Mouse (Mus musculus): ENCODE measurements around the gene Lrig2. TPM values are rescaled to one million over a fixed set of nuclear protein-coding genes. Genes with fewer than 3 reads are reported as not detected.

The Lrig2 gene
- polyA plus RNA-seq, 1 experiment from 2014 or later, result 25.7 TPM

GRCm38 (mm10) chr3:104446689-104447088, 65.0 kb downstream of the Lrig2 start:
- DNase-seq (ENCODE audit: low spot score) (no peak), ATAC-seq (replicated peaks; ENCODE audit: insufficient number of reproducible peaks, low FRiP score, low TSS enrichment, low read depth) (no peak)
- H3K27me3 ChIP-seq (ENCODE audit: control insufficient read depth, insufficient read depth, low read length), result no peaks in the 10 kb centered on the region
- H3K4me2 ChIP-seq (ENCODE audit: low read depth, low read length), result no peak overlapping the region
- no peak overlapping the region for H3K9ac ChIP-seq (replicated peaks; ENCODE audit: low read length)
- WGBS, result 78% methylated on average over 6 of the region's 6 CpGs
- H3K27ac ChIP-seq (replicated peaks; ENCODE audit: low read depth, low read length), result no peak overlapping the region
- no peaks in the 10 kb centered on the region for H3K36me3 ChIP-seq (replicated peaks; ENCODE audit: control insufficient read depth, insufficient read depth, low read depth, low read length)
- H3K4me1 ChIP-seq (ENCODE audit: control insufficient read depth, insufficient read depth, low read length), result no peaks in the 10 kb centered on the region
- no peak overlapping the region for H3K4me3 ChIP-seq (ENCODE audit: low read depth, low read length)
- H3K9me3 ChIP-seq (replicated peaks; ENCODE audit: control insufficient read depth, low read length), result no peaks in the 10 kb centered on the region

GRCm38 (mm10) chr3:104445576-104445975, 66.1 kb downstream of the Lrig2 start:
- ATAC-seq (replicated peaks; ENCODE audit: insufficient number of reproducible peaks, low FRiP score, low TSS enrichment, low read depth), result no peak
- H3K36me3 ChIP-seq (replicated peaks; ENCODE audit: control insufficient read depth, insufficient read depth, low read depth, low read length), result no peaks in the 10 kb centered on the region
- WGBS, result 56% methylated on average over 6 of the region's 6 CpGs

GRCm38 (mm10) chr3:104444946-104445460, 66.7 kb downstream of the Lrig2 start:
- H3K36me3 ChIP-seq (replicated peaks; ENCODE audit: control insufficient read depth, insufficient read depth, low read depth, low read length), result no peaks in the 10 kb centered on the region
- no peaks in the 10 kb centered on the region for H3K27me3 ChIP-seq (ENCODE audit: control insufficient read depth, insufficient read depth, low read length)
- WGBS, result 65% methylated on average over 3 of the region's 3 CpGs
- H3K4me2 ChIP-seq (ENCODE audit: low read depth, low read length), result no peak overlapping the region
- ATAC-seq (replicated peaks; ENCODE audit: insufficient number of reproducible peaks, low FRiP score, low TSS enrichment, low read depth), result no peak
- no peak overlapping the region for H3K27ac ChIP-seq (replicated peaks; ENCODE audit: low read depth, low read length)
- no peak overlapping the region for H3K4me3 ChIP-seq (ENCODE audit: low read depth, low read length)
- H3K9ac ChIP-seq (replicated peaks; ENCODE audit: low read length), result no peak overlapping the region
- no peak for DNase-seq (ENCODE audit: low spot score)
- no peaks in the 10 kb centered on the region for H3K9me3 ChIP-seq (replicated peaks; ENCODE audit: control insufficient read depth, low read length)
- H3K4me1 ChIP-seq (ENCODE audit: control insufficient read depth, insufficient read depth, low read length), result no peaks in the 10 kb centered on the region

More at GRCm38 (mm10) chr3:104445576-104445975, 66.1 kb downstream of the Lrig2 start:
- H3K4me1 ChIP-seq (ENCODE audit: control insufficient read depth, insufficient read depth, low read length), result no peaks in the 10 kb centered on the region
- no peak overlapping the region for H3K4me2 ChIP-seq (ENCODE audit: low read depth, low read length)
- H3K27ac ChIP-seq (replicated peaks; ENCODE audit: low read depth, low read length), result no peak overlapping the region
- H3K9ac ChIP-seq (replicated peaks; ENCODE audit: low read length), result no peak overlapping the region
- H3K4me3 ChIP-seq (ENCODE audit: low read depth, low read length), result no peak overlapping the region
- no peak for DNase-seq (ENCODE audit: low spot score)
- no peaks in the 10 kb centered on the region for H3K27me3 ChIP-seq (ENCODE audit: control insufficient read depth, insufficient read depth, low read length)
- H3K9me3 ChIP-seq (replicated peaks; ENCODE audit: control insufficient read depth, low read length), result no peaks in the 10 kb centered on the region

- Histone ChIP-seq H3K9me3 (replicated peaks; ENCODE audit: control insufficient read depth, low read length) (no peaks in the 10 kb centered on the region), H3K9ac (replicated peaks; ENCODE audit: low read length) (no peak overlapping the region), H3K4me2 (ENCODE audit: low read depth, low read length) (no peak overlapping the region), H3K4me3 (ENCODE audit: low read depth, low read length) (no peak overlapping the region), H3K27me3 (ENCODE audit: control insufficient read depth, insufficient read depth, low read length) (no peaks in the 10 kb centered on the region), H3K4me1 (ENCODE audit: control insufficient read depth, insufficient read depth, low read length) (no peaks in the 10 kb centered on the region), H3K27ac (replicated peaks; ENCODE audit: low read depth, low read length) (no peak overlapping the region), H3K36me3 (replicated peaks; ENCODE audit: control insufficient read depth, insufficient read depth, low read depth, low read length) (no peaks in the 10 kb centered on the region)
- ATAC-seq (replicated peaks; ENCODE audit: insufficient number of reproducible peaks, low FRiP score, low TSS enrichment, low read depth) (no peak), DNase-seq (ENCODE audit: low spot score) (no peak)
- 92% methylated on average over 3 of the region's 3 CpGs for WGBS
These were observed 67.6 kb downstream of the Lrig2 start for GRCm38 (mm10) chr3:104444082-104444481.

GRCm38 (mm10) chr3:104442357-104442756, 69.4 kb downstream of the Lrig2 start:
- 21% methylated on average over 5 of the region's 5 CpGs for WGBS
- Histone ChIP-seq H3K4me1 (ENCODE audit: control insufficient read depth, insufficient read depth, low read length) (no peaks in the 10 kb centered on the region), H3K9me3 (replicated peaks; ENCODE audit: control insufficient read depth, low read length) (no peaks in the 10 kb centered on the region), H3K9ac (replicated peaks; ENCODE audit: low read length) (peak overlapping the region; percentile 33; the same call in 1 of the 2 replicates), H3K4me3 (ENCODE audit: low read depth, low read length) (no peak overlapping the region), H3K27ac (replicated peaks; ENCODE audit: low read depth, low read length) (no peak overlapping the region), H3K4me2 (ENCODE audit: low read depth, low read length) (no peak overlapping the region), H3K36me3 (replicated peaks; ENCODE audit: control insufficient read depth, insufficient read depth, low read depth, low read length) (no peaks in the 10 kb centered on the region), H3K27me3 (ENCODE audit: control insufficient read depth, insufficient read depth, low read length) (no peaks in the 10 kb centered on the region)
- no peak for DNase-seq (ENCODE audit: low spot score)
- ATAC-seq (replicated peaks; ENCODE audit: insufficient number of reproducible peaks, low FRiP score, low TSS enrichment, low read depth), result peak; percentile 50

- ATAC-seq (replicated peaks; ENCODE audit: insufficient number of reproducible peaks, low FRiP score, low TSS enrichment, low read depth), result peak; percentile 93
- peak; percentile 97 for DNase-seq (ENCODE audit: low spot score)
- Histone ChIP-seq H3K36me3 (replicated peaks; ENCODE audit: control insufficient read depth, insufficient read depth, low read depth, low read length) (no peaks in the 10 kb centered on the region), H3K27ac (replicated peaks; ENCODE audit: low read depth, low read length) (0 out of 2 replicates have a peak overlapping the region, but pooled peaks have one; percentile 16), H3K4me2 (ENCODE audit: low read depth, low read length) (peak overlapping the region; percentile 7; the same call in 1 of the 2 replicates), H3K4me3 (ENCODE audit: low read depth, low read length) (no peak overlapping the region), H3K9ac (replicated peaks; ENCODE audit: low read length) (peak overlapping the region; percentile 46), H3K27me3 (ENCODE audit: control insufficient read depth, insufficient read depth, low read length) (no peaks in the 10 kb centered on the region), H3K4me1 (ENCODE audit: control insufficient read depth, insufficient read depth, low read length) (no peaks in the 10 kb centered on the region), H3K9me3 (replicated peaks; ENCODE audit: control insufficient read depth, low read length) (no peaks in the 10 kb centered on the region)
- 14% methylated on average over 15 of the region's 15 CpGs for WGBS
These were observed 69.8 kb downstream of the Lrig2 start for GRCm38 (mm10) chr3:104441870-104442283.

GRCm38 (mm10) chr3:104441435-104441834, 70.3 kb downstream of the Lrig2 start:
- Histone ChIP-seq H3K4me1 (ENCODE audit: control insufficient read depth, insufficient read depth, low read length) (no peaks in the 10 kb centered on the region), H3K36me3 (replicated peaks; ENCODE audit: control insufficient read depth, insufficient read depth, low read depth, low read length) (no peaks in the 10 kb centered on the region), H3K9me3 (replicated peaks; ENCODE audit: control insufficient read depth, low read length) (no peaks in the 10 kb centered on the region), H3K9ac (replicated peaks; ENCODE audit: low read length) (no peak overlapping the region; the same call in 1 of the 2 replicates), H3K27me3 (ENCODE audit: control insufficient read depth, insufficient read depth, low read length) (no peaks in the 10 kb centered on the region), H3K4me2 (ENCODE audit: low read depth, low read length) (no peak overlapping the region), H3K27ac (replicated peaks; ENCODE audit: low read depth, low read length) (0 out of 2 replicates have a peak overlapping the region, but pooled peaks have one; percentile 16), H3K4me3 (ENCODE audit: low read depth, low read length) (no peak overlapping the region)
- 85% methylated on average over 7 of the region's 7 CpGs for WGBS
- DNase-seq (ENCODE audit: low spot score), result no peak
- ATAC-seq (replicated peaks; ENCODE audit: insufficient number of reproducible peaks, low FRiP score, low TSS enrichment, low read depth), result no peak

GRCm38 (mm10) chr3:104438777-104439176, 72.9 kb downstream of the Lrig2 start:
- 86% methylated on average over 1 of the region's 1 CpGs for whole genome bisulfite sequencing
- no peaks in the 10 kb centered on the region for H3K4me1 ChIP-seq (ENCODE audit: control insufficient read depth, insufficient read depth, low read length)
- no peak for DNase-seq (ENCODE audit: low spot score)
- no peak overlapping the region for H3K27ac ChIP-seq (replicated peaks; ENCODE audit: low read depth, low read length)
- H3K4me3 ChIP-seq (ENCODE audit: low read depth, low read length), result no peak overlapping the region
- H3K36me3 ChIP-seq (replicated peaks; ENCODE audit: control insufficient read depth, insufficient read depth, low read depth, low read length), result no peaks in the 10 kb centered on the region
- no peak overlapping the region for H3K4me2 ChIP-seq (ENCODE audit: low read depth, low read length)
- no peaks in the 10 kb centered on the region for H3K27me3 ChIP-seq (ENCODE audit: control insufficient read depth, insufficient read depth, low read length)
- no peak overlapping the region for H3K9ac ChIP-seq (replicated peaks; ENCODE audit: low read length)
- no peak for ATAC-seq (replicated peaks; ENCODE audit: insufficient number of reproducible peaks, low FRiP score, low TSS enrichment, low read depth)
- no peaks in the 10 kb centered on the region for H3K9me3 ChIP-seq (replicated peaks; ENCODE audit: control insufficient read depth, low read length)

Measured in embryonic facial prominence, embryonic 11.5 days (tissue).